Mouse (Mus musculus): ENCODE data around the gene Arid5a.

DNA sequence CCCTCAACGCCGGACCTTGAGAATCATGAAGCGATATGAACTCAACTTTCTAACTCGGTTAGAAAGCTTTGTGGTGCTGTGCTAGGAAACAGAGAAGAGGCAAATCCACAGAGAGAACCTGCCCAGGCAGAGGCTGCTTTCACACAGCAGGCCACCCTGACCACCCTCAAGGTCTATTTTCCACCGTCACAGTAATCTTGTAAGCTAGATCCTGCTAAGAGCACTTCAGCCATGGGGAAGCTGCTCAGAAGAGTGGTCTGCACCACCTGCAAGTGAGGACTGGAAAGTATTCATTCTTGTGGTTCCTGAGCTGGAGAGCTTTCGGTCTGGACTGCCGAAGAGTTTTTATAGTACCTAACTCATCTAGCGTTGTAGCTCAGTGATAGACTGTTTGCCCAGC, 5.3 kb upstream of the Arid5a start:
- no peak for TF ChIP-seq POLR2A (IDR thresholded peaks at IDR 0.05; ENCODE audit: low read depth, low read length)
- no peak for TF ChIP-seq CTCF (conservative IDR thresholded peaks at IDR 0.05; ENCODE audit: insufficient read depth, insufficient read length, low read depth, low read length)

All from kidney, adult 2 months (tissue).